ENCODE assay signal across 31 mouse cellular contexts in the genomic region with DNA sequence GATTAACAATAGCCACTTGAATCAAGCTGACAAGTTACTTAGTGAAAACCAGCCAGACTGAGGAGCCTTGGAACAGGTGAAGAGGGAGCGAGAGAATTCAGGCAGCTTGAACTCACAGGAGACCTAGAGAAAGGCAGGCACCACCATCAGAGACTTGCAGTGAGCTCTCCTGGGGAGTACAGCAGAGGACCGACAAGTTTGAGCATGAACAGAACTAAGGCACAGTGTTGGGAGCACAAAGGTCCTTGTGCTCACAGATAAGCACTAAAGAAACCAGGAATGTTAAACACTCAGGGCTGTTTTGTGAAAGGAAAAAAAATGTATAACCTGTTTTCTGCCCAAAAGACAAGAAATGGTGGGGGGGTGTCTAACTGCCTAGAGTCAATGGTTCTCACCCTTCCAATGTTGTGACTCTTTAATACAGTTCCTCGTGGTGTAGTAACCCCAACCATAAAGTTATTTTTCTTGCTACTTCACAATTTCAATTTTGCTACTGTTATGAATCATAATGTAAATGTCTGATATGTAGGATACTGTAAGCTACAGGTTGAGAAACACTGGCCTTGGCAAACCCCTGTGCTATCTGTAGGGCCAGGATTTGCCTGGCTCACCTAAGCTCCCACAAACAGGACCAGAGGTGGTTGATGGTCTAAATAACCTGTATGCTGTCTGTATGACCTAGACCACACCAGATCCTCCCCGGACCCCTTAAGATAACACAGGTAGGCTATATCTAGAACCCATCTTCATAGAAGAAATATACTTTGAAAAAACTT. TPM values are rescaled to one million over a fixed set of nuclear protein-coding genes. Genes with fewer than 3 reads are reported as not detected.
DNase-seq lines count a peak whose midpoint lies in the region; ATAC-seq and TF ChIP-seq lines count a peak whose summit lies in the region.
"Had no signal": no experiment of that assay in that cellular context is flagged by ENCODE, and none has a peak within 500 bp of the region (broad histone marks: within the 10 kb centered on the region; RNA-seq: fewer than 3 reads in every experiment).

No protein-coding gene starts in this region.

- no peak for ATAC-seq in liver, embryonic 12.5 days
- ATAC-seq in liver, postnatal 0 days, result no peak
- ATAC-seq in megakaryocyte, adult 5-6 weeks (ENCODE audit: poor library complexity, severe bottlenecking), result no peak
- ATAC-seq in stomach, postnatal 0 days (ENCODE audit: low FRiP score, low TSS enrichment), result peak; percentile 49; the same call in 1 of the 2 replicates
- ATAC-seq: forebrain, postnatal 0 days; hindbrain, postnatal 0 days had no signal

- TF ChIP-seq EP300 in liver, postnatal 0 days (IDR thresholded peaks at IDR 0.05; ENCODE audit: low read depth), result no peak
- TF ChIP-seq EP300 in stomach, postnatal 0 days (optimal IDR thresholded peaks at IDR 0.05), result no peak

- 71% methylated on average over 4 of the region's 4 CpGs for WGBS in liver, embryonic 12.5 days (ENCODE audit: insufficient replicate concordance)
- WGBS in liver, postnatal 0 days (ENCODE audit: insufficient replicate concordance), result 80% methylated on average over 4 of the region's 4 CpGs
- WGBS in stomach, postnatal 0 days, result 56% methylated on average over 4 of the region's 4 CpGs

- H3K4me1 ChIP-seq in liver, embryonic 12.5 days, result peaks cover 47% of the 10 kb centered on the region
- H3K4me1 ChIP-seq in liver, postnatal 0 days (ENCODE audit: insufficient read depth), result peaks cover 15% of the 10 kb centered on the region
- peaks cover 82% of the 10 kb centered on the region for H3K4me1 ChIP-seq in megakaryocyte, embryonic 14.5 days
- H3K4me1 ChIP-seq in embryonic fibroblast, embryonic 13.5 days (ENCODE audit: control insufficient read depth, insufficient read depth, low read length), result peaks cover 27% of the 10 kb centered on the region
- H3K4me1 ChIP-seq in stomach, postnatal 0 days (replicated peaks; ENCODE audit: control insufficient read depth, insufficient read depth), result peaks cover 4% of the 10 kb centered on the region; the same call in 1 of the 2 replicates
- H3K4me1 ChIP-seq: hindbrain, embryonic 12.5 days had no signal

- no peak for TF ChIP-seq CTCF in liver, postnatal 0 days (IDR thresholded peaks at IDR 0.05; ENCODE audit: low read depth)
- TF ChIP-seq CTCF in embryonic fibroblast, embryonic 13.5 days (IDR thresholded peaks at IDR 0.05; ENCODE audit: borderline replicate concordance, insufficient read depth, low read length), result no peak
- no peak for TF ChIP-seq CTCF in stomach, postnatal 0 days (IDR thresholded peaks at IDR 0.05; ENCODE audit: low read depth)

- H3K9me3 ChIP-seq in liver, embryonic 12.5 days (replicated peaks), result no peaks in the 10 kb centered on the region
- no peaks in the 10 kb centered on the region for H3K9me3 ChIP-seq in liver, postnatal 0 days (ENCODE audit: low read length)
- H3K9me3 ChIP-seq in megakaryocyte, embryonic 14.5 days, result no peaks in the 10 kb centered on the region
- H3K9me3 ChIP-seq in stomach, postnatal 0 days (ENCODE audit: control insufficient read depth, low read length), result no peaks in the 10 kb centered on the region
- H3K9me3 ChIP-seq: embryonic facial prominence, embryonic 12.5 days; heart, embryonic 10.5 days; heart, embryonic 15.5 days; hindbrain, embryonic 12.5 days; limb, embryonic 10.5 days; limb, embryonic 15.5 days; neural tube, embryonic 15.5 days had no signal

- no peak for DNase-seq in liver, postnatal 0 days
- DNase-seq in stomach, postnatal 0 days (ENCODE audit: low spot score), result no peak
- DNase-seq in urinary bladder, postnatal 4 days (ENCODE audit: low spot score in 2 of 2), result no peak
- DNase-seq: adrenal gland, postnatal 25 days; B cell, adult 2 months; cerebellum, adult 11-12 months; cerebellum, postnatal 14 days; forebrain, postnatal 0 days; gastrocnemius, postnatal 14 days; heart, postnatal 36 days; kidney, adult 11 months; kidney, postnatal 14 days; layer of hippocampus, adult 9-11 months; lung, adult 2 months; midbrain, embryonic 14.5 days; retina, postnatal 1 day; right cerebral cortex, postnatal 14 days; thymus, postnatal 4 days had no signal

- no peak overlapping the region for H3K4me2 ChIP-seq in liver, embryonic 12.5 days
- no peak overlapping the region for H3K4me2 ChIP-seq in liver, postnatal 0 days (ENCODE audit: low read depth, low read length)
- no peak overlapping the region for H3K4me2 ChIP-seq in stomach, postnatal 0 days (replicated peaks; ENCODE audit: low read depth)
- H3K4me2 ChIP-seq: embryonic facial prominence, embryonic 12.5 days; heart, embryonic 15.5 days; hindbrain, embryonic 12.5 days; limb, embryonic 15.5 days; neural tube, embryonic 15.5 days had no signal

- no peak overlapping the region for H3K9ac ChIP-seq in liver, embryonic 12.5 days
- H3K9ac ChIP-seq in liver, postnatal 0 days (replicated peaks), result no peak overlapping the region
- H3K9ac ChIP-seq in stomach, postnatal 0 days (ENCODE audit: low read length), result no peak overlapping the region
- H3K9ac ChIP-seq: embryonic facial prominence, embryonic 12.5 days; forebrain, postnatal 0 days; heart, embryonic 15.5 days; hindbrain, embryonic 12.5 days; limb, embryonic 15.5 days; neural tube, embryonic 15.5 days had no signal

- H3K4me3 ChIP-seq in liver, embryonic 12.5 days, result no peak overlapping the region
- no peak overlapping the region for H3K4me3 ChIP-seq in liver, postnatal 0 days (ENCODE audit: low read depth, low read length)
- peak overlapping the region; percentile 28 for H3K4me3 ChIP-seq in megakaryocyte, embryonic 14.5 days (replicated peaks)
- H3K4me3 ChIP-seq in embryonic fibroblast, embryonic 13.5 days (ENCODE audit: insufficient read depth, low read length), result no peak overlapping the region
- no peak overlapping the region for H3K4me3 ChIP-seq in stomach, postnatal 0 days (ENCODE audit: low read depth, low read length)
- H3K4me3 ChIP-seq: embryonic facial prominence, embryonic 12.5 days; erythroblast, embryonic 14.5 days; heart, embryonic 10.5 days; heart, embryonic 15.5 days; hindbrain, embryonic 12.5 days; limb, embryonic 10.5 days; limb, embryonic 15.5 days; neural tube, embryonic 15.5 days had no signal

- peaks cover 32% of the 10 kb centered on the region for H3K36me3 ChIP-seq in liver, embryonic 12.5 days
- peaks cover 8% of the 10 kb centered on the region for H3K36me3 ChIP-seq in liver, postnatal 0 days (replicated peaks; ENCODE audit: insufficient read depth, low read length)
- peaks cover 41% of the 10 kb centered on the region for H3K36me3 ChIP-seq in megakaryocyte, embryonic 14.5 days (replicated peaks; ENCODE audit: low read length)
- H3K36me3 ChIP-seq in stomach, postnatal 0 days (ENCODE audit: control insufficient read depth, insufficient read depth, low read length), result peaks cover 2% of the 10 kb centered on the region; the same call in 1 of the 2 replicates

- TF ChIP-seq POLR2A in embryonic fibroblast, embryonic 13.5 days (IDR thresholded peaks at IDR 0.05; ENCODE audit: low read depth, low read length), result no peak

- no peaks in the 10 kb centered on the region for H3K27me3 ChIP-seq in liver, embryonic 12.5 days (replicated peaks)
- no peaks in the 10 kb centered on the region for H3K27me3 ChIP-seq in liver, postnatal 0 days (ENCODE audit: insufficient read depth, low read length)
- H3K27me3 ChIP-seq in megakaryocyte, embryonic 14.5 days (replicated peaks), result no peaks in the 10 kb centered on the region
- no peaks in the 10 kb centered on the region for H3K27me3 ChIP-seq in stomach, postnatal 0 days (ENCODE audit: control insufficient read depth, insufficient read depth, low read length)
- H3K27me3 ChIP-seq: embryonic facial prominence, embryonic 12.5 days; heart, embryonic 15.5 days; hindbrain, embryonic 12.5 days; limb, embryonic 15.5 days; neural tube, embryonic 15.5 days had no signal

- peak overlapping the region; percentile 56; the same call in 1 of the 2 replicates for H3K27ac ChIP-seq in liver, embryonic 12.5 days
- H3K27ac ChIP-seq in liver, postnatal 0 days (ENCODE audit: low read depth), result no peak overlapping the region; the same call in 1 of the 2 replicates
- peak overlapping the region; percentile 66 for H3K27ac ChIP-seq in embryonic fibroblast, embryonic 13.5 days (ENCODE audit: insufficient read depth, low read length)
- peak overlapping the region; percentile 40 for H3K27ac ChIP-seq in stomach, postnatal 0 days (replicated peaks)
- H3K27ac ChIP-seq: embryonic facial prominence, embryonic 12.5 days; heart, embryonic 10.5 days; heart, embryonic 15.5 days; hindbrain, embryonic 12.5 days; hindbrain, postnatal 0 days; limb, embryonic 10.5 days; limb, embryonic 15.5 days; neural tube, embryonic 15.5 days had no signal

RNA-seq across cellular contexts. Expression of a gene that starts 21.0 kb away (rescaled TPM):
- 28.2 and 28.5 TPM in 2 replicates for polyA plus RNA-seq in liver, embryonic 12.5 days (2016; fragmentation: Nextera tagmentation; extraction: Ambion mirVana)
- 15.9 and 18.5 TPM in 2 replicates for polyA plus RNA-seq in liver, postnatal 0 days (2015; fragmentation: Nextera tagmentation; extraction: Ambion mirVana)
- 3.7 and 4.2 TPM in 2 replicates for polyA plus RNA-seq in megakaryocyte, embryonic 14.5 days (2012; ENCODE audit: insufficient read depth, low replicate concordance)
- total RNA-seq in megakaryocyte, adult 5-6 weeks (2015), result 20.0 and 27.1 TPM in 2 replicates
- 35.9 and 36.0 TPM in 2 replicates for total RNA-seq in megakaryocyte, adult 5-6 weeks (2017)
- 56.7 and 56.9 TPM in 2 replicates for polyA plus RNA-seq in embryonic fibroblast, embryonic 13.5 days (2011; ENCODE audit: insufficient read length, low read depth, missing spikeins)
- 21.5 and 22.7 TPM in 2 replicates for polyA plus RNA-seq in stomach, postnatal 0 days (2015; fragmentation: Nextera tagmentation; extraction: Ambion mirVana)
